Mouse (Mus musculus) MEL (cell line): ENCODE measurements at regions not wholly inside any gene's neighbourhood (a gene's known extent, or its start where the extent isn't known, plus 50 kb on each side); places are given as distances from the start of the nearest gene placed in this dataset.

Experiments
- CTCF ChIP-seq, 3 experiments: IDR thresholded peaks in 2 of 3; conservative IDR thresholded peaks in 1 of 3; 2 replicates each; pipeline ENCODE4 v1.5.1; 2011 to 2012; ENCODE audit warnings: low read length in 3 of 3, low read depth in 2 of 3, mild to moderate bottlenecking in 2 of 3, improper control_type of control experiment in 1 of 3, inconsistent platforms in 1 of 3, mixed read lengths in 1 of 3, moderate library complexity in 1 of 3; ENCODE audit not compliant: control insufficient read depth in 1 of 3, insufficient read depth in 1 of 3, poor library complexity in 1 of 3, severe bottlenecking in 1 of 3
- EP300 ChIP-seq, 2 experiments: IDR thresholded peaks; 2 replicates each; pipeline ENCODE4 v1.6.1; 2011; ENCODE audit warnings: improper control_type of control experiment in 2 of 2, low read length in 2 of 2, low read depth in 1 of 2, mild to moderate bottlenecking in 1 of 2
- POLR2A ChIP-seq, 2 experiments: IDR thresholded peaks; 2 replicates each; pipeline ENCODE4 v1.6.1; 2011 to 2012; ENCODE audit warnings: low read length in 2 of 2, mild to moderate bottlenecking in 2 of 2, control low read depth in 1 of 2, improper control_type of control experiment in 1 of 2, low read depth in 1 of 2, moderate library complexity in 1 of 2; ENCODE audit not compliant: control insufficient read depth in 1 of 2, insufficient read depth in 1 of 2, poor library complexity in 1 of 2
- USF2 ChIP-seq, 2 experiments: IDR thresholded peaks; 2 replicates each; pipeline ENCODE4 v1.6.1; 2011 to 2012; ENCODE audit warnings: improper control_type of control experiment in 2 of 2, low read length in 2 of 2, borderline replicate concordance in 1 of 2, inconsistent platforms in 1 of 2, low read depth in 1 of 2, mild to moderate bottlenecking in 1 of 2; ENCODE audit not compliant: insufficient read depth in 1 of 2
- ZC3H11A ChIP-seq: IDR thresholded peaks from 2 replicates; pipeline ENCODE4 v1.6.1; 2012; ENCODE audit warnings: low read depth, mild to moderate bottlenecking, inconsistent platforms, low read length, improper control_type of control experiment
- ZKSCAN1 ChIP-seq: IDR thresholded peaks from 2 replicates; pipeline ENCODE4 v1.6.1; 2012; ENCODE audit warnings: low read depth, mild to moderate bottlenecking, inconsistent platforms, low read length, improper control_type of control experiment, moderate library complexity

DNA sequence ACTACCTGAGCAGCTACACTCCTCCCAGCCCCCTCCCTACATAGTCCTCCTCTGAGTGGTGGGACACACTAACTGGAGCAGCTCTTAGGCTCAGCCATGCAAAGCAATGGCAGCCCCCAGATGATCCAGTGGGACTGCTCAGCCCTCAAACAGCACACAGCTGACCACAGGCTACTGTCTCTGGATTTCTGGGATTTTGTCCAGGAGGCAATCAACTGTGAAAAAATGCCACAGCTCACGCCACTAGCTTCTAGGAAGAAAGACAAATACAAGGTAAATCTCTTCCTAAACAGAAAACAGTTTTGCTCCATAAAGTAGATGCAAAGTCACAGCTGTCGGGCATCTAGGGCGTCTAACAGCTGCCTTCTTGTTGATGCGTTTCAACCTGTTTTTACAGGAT is 167.9 kb upstream of the Arl4c start:
- TF ChIP-seq POLR2A (IDR thresholded peaks at IDR 0.05; ENCODE audit: control insufficient read depth in 1 of 2, insufficient read depth in 1 of 2, low read depth in 1 of 2, low read length in 2 of 2, poor library complexity in 1 of 2) (no peak), EP300 (IDR thresholded peaks at IDR 0.05; ENCODE audit: low read depth in 1 of 2, low read length in 2 of 2) (no peak), ZKSCAN1 (no peak), USF2 (IDR thresholded peaks at IDR 0.05; ENCODE audit: borderline replicate concordance in 1 of 2, insufficient read depth in 1 of 2, low read depth in 1 of 2, low read length in 2 of 2) (no peak), ZC3H11A (no peak), CTCF (IDR thresholded peaks at IDR 0.05 in 2 of 3, conservative IDR thresholded peaks at IDR 0.05 in 1 of 3; ENCODE audit: control insufficient read depth in 1 of 3, insufficient read depth in 1 of 3, low read depth in 2 of 3, low read length in 3 of 3, poor library complexity in 1 of 3, severe bottlenecking in 1 of 3) (no peak)
